Mouse (Mus musculus): Measurements from ENCODE around the gene Kcnj13.

Kcnj13 gene

GRCm38 (mm10) chr1:87394594-87394993 is at the start of gene Kcnj13:
Kcnj13 (minus strand) TSS chr1:87394729.
- no peak for DNase-seq (ENCODE audit: low spot score)

GRCm38 (mm10) chr1:87436583-87436982 is 42.1 kb upstream of the Kcnj13 start:
- no peak for DNase-seq (ENCODE audit: low spot score)

GRCm38 (mm10) chr1:87435125-87435524 is 40.6 kb upstream of the Kcnj13 start:
- no peak for DNase-seq (ENCODE audit: low spot score)

- peak; percentile 33 for DNase-seq (ENCODE audit: low spot score)
Observed at GRCm38 (mm10) chr1:87418733-87419132, 24.2 kb upstream of the Kcnj13 start.

GRCm38 (mm10) chr1:87409380-87409779 is 14.9 kb upstream of the Kcnj13 start:
- no peak for DNase-seq (ENCODE audit: low spot score)

- no peak for DNase-seq (ENCODE audit: low spot score)
Observed at GRCm38 (mm10) chr1:87406012-87406411, 11.5 kb upstream of the Kcnj13 start.

GRCm38 (mm10) chr1:87404710-87405109 is 10.2 kb upstream of the Kcnj13 start:
- DNase-seq (ENCODE audit: low spot score) = no peak

- DNase-seq (ENCODE audit: low spot score) = no peak
Observed at GRCm38 (mm10) chr1:87396923-87397586, 2.5 kb upstream of the Kcnj13 start.

GRCm38 (mm10) chr1:87393444-87394195 is 909 bp downstream of the Kcnj13 start:
- DNase-seq (ENCODE audit: low spot score) = no peak

- DNase-seq (ENCODE audit: low spot score) = no peak
Observed at GRCm38 (mm10) chr1:87386436-87387092, 8.0 kb downstream of the Kcnj13 start.

GRCm38 (mm10) chr1:87381152-87381551 is 13.4 kb downstream of the Kcnj13 start:
- no peak for DNase-seq (ENCODE audit: low spot score)

GRCm38 (mm10) chr1:87379919-87380318 is 14.6 kb downstream of the Kcnj13 start:
- no peak for DNase-seq (ENCODE audit: low spot score)

GRCm38 (mm10) chr1:87378024-87378560 is 16.4 kb downstream of the Kcnj13 start:
- DNase-seq (ENCODE audit: low spot score) = no peak

- no peak for DNase-seq (ENCODE audit: low spot score)
Observed at GRCm38 (mm10) chr1:87360276-87360675, 34.3 kb downstream of the Kcnj13 start.

GRCm38 (mm10) chr1:87350576-87350975 is 44.0 kb downstream of the Kcnj13 start:
- no peak for DNase-seq (ENCODE audit: low spot score)
